Mouse (Mus musculus) stomach, postnatal 0 days (tissue): ENCODE measurements around the gene Txn2. TPM values are rescaled to one million over a fixed set of nuclear protein-coding genes. Genes with fewer than 3 reads are reported as not detected.

Experiments
- ATAC-seq: fragments of 200-750 bp; cut with Nextera tagmentation; 2 replicates; pipeline ENCODE4 v1.8.0; 2017; ENCODE audit not compliant: low FRiP score, low TSS enrichment
- DNase-seq: peaks from one replicate; pipeline ENCODE4 v3.0.0-alpha.2; 2016; ENCODE audit warnings: low spot score
- H3K27ac ChIP-seq: fragments of 300-500 bp; sonication (generic); replicated peaks from 2 replicates; pipeline ENCODE4 v1.5.1; 2014; ENCODE audit warnings: mild to moderate bottlenecking, control low read depth
- H3K27me3 ChIP-seq: fragments of 300-500 bp; sonication (generic); 2 replicates; pipeline ENCODE4 v1.6.1; 2014; ENCODE audit warnings: low read length; ENCODE audit not compliant: control insufficient read depth, insufficient read depth
- H3K36me3 ChIP-seq: fragments of 300-500 bp; sonication (generic); 2 replicates; pipeline ENCODE4 v1.6.1; 2014; ENCODE audit warnings: low read length, mixed read lengths; ENCODE audit not compliant: control insufficient read depth, insufficient read depth
- H3K4me1 ChIP-seq: fragments of 300-500 bp; sonication (generic); replicated peaks from 2 replicates; pipeline ENCODE4 v1.6.1; 2014; ENCODE audit warnings: antibody characterized with exemption; ENCODE audit not compliant: control insufficient read depth, insufficient read depth
- H3K4me2 ChIP-seq: fragments of 300-500 bp; sonication (generic); replicated peaks from 2 replicates; pipeline ENCODE4 v1.6.1; 2014; ENCODE audit warnings: low read depth, mild to moderate bottlenecking, control low read depth, moderate library complexity
- H3K4me3 ChIP-seq: fragments of 300-500 bp; sonication (generic); 2 replicates; pipeline ENCODE4 v1.5.1; 2014; ENCODE audit warnings: low read depth, low read length, control low read depth
- H3K9ac ChIP-seq: fragments of 300-500 bp; sonication (generic); 2 replicates; pipeline ENCODE4 v1.6.1; 2014; ENCODE audit warnings: mild to moderate bottlenecking, low read length, control low read depth, mixed read lengths
- H3K9me3 ChIP-seq: fragments of 300-500 bp; sonication (generic); 2 replicates; pipeline ENCODE4 v1.6.1; 2016; ENCODE audit warnings: low read length; ENCODE audit not compliant: control insufficient read depth
- CTCF ChIP-seq: IDR thresholded peaks from 2 replicates; pipeline ENCODE4 v1.5.1; 2016; ENCODE audit warnings: antibody characterized with exemption, low read depth, mild to moderate bottlenecking, moderate library complexity
- EP300 ChIP-seq: optimal IDR thresholded peaks from 2 replicates; pipeline ENCODE3; 2016; ENCODE audit warnings: antibody characterized with exemption
- WGBS: fragments of 180-500 bp; shearing (Covaris S2); extraction: QIAGEN DNeasy Blood & Tissue Kit; methylation state at CpG from one replicate; pipeline ENCODE4 v1.1.7; 2014; 5-methylcytosine and 5-hydroxymethylcytosine counted together
- polyA plus RNA-seq: library from polyadenylated mRNA; unstranded; fragments of >200 nt; fragmentation: Nextera tagmentation; extraction: Ambion mirVana; gene quantifications from 2 replicates; pipeline ENCODE4 v1.2.1, GENCODE M21; 2015

Txn2 gene
- polyA plus RNA-seq, 1 experiment from 2014 or later: 176 TPM

- 9% methylated on average over 52 of the region's 52 CpGs for WGBS
- Histone ChIP-seq H3K4me3 (peak overlapping the region; percentile 40), H3K9ac (peak overlapping the region; percentile 45; the same call in 1 of the 2 replicates)
Observed at GRCm38 (mm10) chr15:77955440-77956403, 26.9 kb upstream of the Txn2 start.

DNA sequence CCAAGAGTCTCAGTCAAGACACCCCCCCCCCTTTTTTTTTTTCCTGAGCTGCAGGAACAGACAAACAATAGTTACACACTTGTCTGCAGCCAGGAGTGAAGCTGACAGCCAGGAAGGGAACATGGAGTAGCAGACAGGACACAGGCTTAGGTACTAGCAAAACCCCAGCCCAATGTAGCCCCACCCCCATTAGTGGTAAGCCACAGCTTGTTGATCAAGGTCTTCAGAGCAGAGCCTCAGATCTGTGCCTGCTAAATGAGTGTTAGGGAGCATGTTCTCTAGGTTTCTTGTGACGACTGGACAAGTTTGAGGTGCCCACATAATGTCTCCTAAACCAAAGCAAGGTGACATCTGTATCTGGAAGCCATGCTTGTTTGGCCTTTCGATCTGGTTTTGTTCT is 25.6 kb upstream of the Txn2 start:
- Histone ChIP-seq H3K27ac (no peak overlapping the region), H3K27me3 (no peaks in the 10 kb centered on the region), H3K9me3 (no peaks in the 10 kb centered on the region), H3K4me2 (no peak overlapping the region), H3K4me1 (peaks cover 7% of the 10 kb centered on the region), H3K4me3 (no peak overlapping the region), H3K9ac (no peak overlapping the region), H3K36me3 (peaks cover 8% of the 10 kb centered on the region)
- TF ChIP-seq CTCF: no peak
- no peak for TF ChIP-seq EP300
- WGBS: 93% methylated on average over 2 of the region's 2 CpGs
- no peak for DNase-seq
- ATAC-seq: no peak

More at GRCm38 (mm10) chr15:77955440-77956403, 26.9 kb upstream of the Txn2 start:
- Histone ChIP-seq H3K36me3 (peaks cover 21% of the 10 kb centered on the region), H3K4me1 (peaks cover 7% of the 10 kb centered on the region), H3K27me3 (no peaks in the 10 kb centered on the region), H3K4me2 (peak overlapping the region; percentile 73), H3K9me3 (no peaks in the 10 kb centered on the region), H3K27ac (no peak overlapping the region)
- DNase-seq (no peak), ATAC-seq (no peak)
- no peak for TF ChIP-seq EP300

DNA sequence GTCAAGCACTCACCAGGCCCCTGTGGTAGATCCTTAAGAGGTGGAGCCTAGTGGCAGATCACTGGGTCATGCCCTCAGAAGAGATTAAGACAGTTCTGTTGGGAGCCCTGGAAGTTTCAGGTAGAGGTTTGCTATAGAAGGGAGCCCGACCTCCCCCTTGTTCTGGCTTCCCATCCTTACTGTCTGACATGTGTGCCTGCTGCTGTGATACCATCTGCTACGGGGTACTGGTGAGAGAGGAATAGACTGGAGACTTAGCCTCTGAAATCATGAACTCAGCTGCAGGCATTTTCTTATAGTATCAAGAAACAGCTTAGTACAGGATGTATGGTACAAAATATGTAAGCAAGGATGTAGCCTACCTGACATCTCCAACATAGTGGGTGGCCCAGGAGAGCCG is 24.1 kb upstream of the Txn2 start:
- no peak for TF ChIP-seq CTCF
- no peak for TF ChIP-seq EP300
- Histone ChIP-seq H3K27me3 (no peaks in the 10 kb centered on the region), H3K9me3 (no peaks in the 10 kb centered on the region), H3K4me2 (no peak overlapping the region), H3K9ac (no peak overlapping the region), H3K27ac (no peak overlapping the region), H3K4me1 (peaks cover 7% of the 10 kb centered on the region), H3K36me3 (no peaks in the 10 kb centered on the region), H3K4me3 (no peak overlapping the region)
- DNase-seq (no peak), ATAC-seq (no peak)
- WGBS: 83% methylated on average over 3 of the region's 3 CpGs

GRCm38 (mm10) chr15:77949061-77949460 is 20.3 kb upstream of the Txn2 start:
- WGBS: 82% methylated on average over 7 of the region's 7 CpGs
- Histone ChIP-seq H3K36me3 (no peaks in the 10 kb centered on the region), H3K27ac (no peak overlapping the region), H3K9ac (no peak overlapping the region), H3K4me2 (no peak overlapping the region), H3K9me3 (no peaks in the 10 kb centered on the region), H3K4me1 (no peaks in the 10 kb centered on the region), H3K27me3 (no peaks in the 10 kb centered on the region), H3K4me3 (no peak overlapping the region)
- TF ChIP-seq EP300: no peak
- TF ChIP-seq CTCF: no peak
- ATAC-seq: no peak
- DNase-seq: no peak

- Histone ChIP-seq H3K27ac (no peak overlapping the region), H3K4me1 (no peaks in the 10 kb centered on the region), H3K4me3 (no peak overlapping the region), H3K9ac (no peak overlapping the region), H3K9me3 (no peaks in the 10 kb centered on the region), H3K4me2 (no peak overlapping the region), H3K27me3 (no peaks in the 10 kb centered on the region), H3K36me3 (no peaks in the 10 kb centered on the region)
- ATAC-seq (no peak), DNase-seq (no peak)
- 85% methylated on average over 4 of the region's 4 CpGs for WGBS
- TF ChIP-seq EP300: no peak
- no peak for TF ChIP-seq CTCF
Observed at GRCm38 (mm10) chr15:77945711-77946110, 16.9 kb upstream of the Txn2 start.

GRCm38 (mm10) chr15:77941563-77941962 is 12.8 kb upstream of the Txn2 start:
- WGBS: 77% methylated on average over 3 of the region's 3 CpGs
- ATAC-seq (no peak), DNase-seq (no peak)
- Histone ChIP-seq H3K9ac (no peak overlapping the region), H3K27me3 (no peaks in the 10 kb centered on the region), H3K27ac (no peak overlapping the region), H3K4me2 (no peak overlapping the region), H3K9me3 (no peaks in the 10 kb centered on the region), H3K4me3 (no peak overlapping the region), H3K36me3 (no peaks in the 10 kb centered on the region), H3K4me1 (no peaks in the 10 kb centered on the region)
- TF ChIP-seq CTCF: no peak
- no peak for TF ChIP-seq EP300
